Comparison of ENCODE assay signal across 1 mouse cellular context in genomic region chr4:45011581-45012104, GRCm38 (mm10).
TF ChIP-seq lines count a peak whose summit lies in the region.

No protein-coding gene starts in this region.

TF ChIP-seq in MEL, 35 proteins besides CTCF, POLR2A, EP300 and RAD21 (continued from another document):
- no peak for TF ChIP-seq ETS1 (IDR thresholded peaks at IDR 0.05; ENCODE audit: low read depth, low read length)
- TF ChIP-seq BHLHE40 (IDR thresholded peaks at IDR 0.05; ENCODE audit: borderline replicate concordance, low read depth, low read length), result no peak
- no peak for TF ChIP-seq MEF2A (IDR thresholded peaks at IDR 0.05; ENCODE audit: extremely low read depth, insufficient replicate concordance, low read depth, low read length, poor library complexity, severe bottlenecking)
- TF ChIP-seq CHD1 (IDR thresholded peaks at IDR 0.05; ENCODE audit: low read depth, low read length), result no peak
- TF ChIP-seq ZMIZ1 (IDR thresholded peaks at IDR 0.05; ENCODE audit: low read depth, low read length), result no peak
- TF ChIP-seq ZKSCAN1 (IDR thresholded peaks at IDR 0.05; ENCODE audit: low read depth, low read length), result no peak
- TF ChIP-seq MAFK (IDR thresholded peaks at IDR 0.05; ENCODE audit: borderline replicate concordance, low read depth, low read length), result no peak
- no peak for TF ChIP-seq RCOR1 (IDR thresholded peaks at IDR 0.05; ENCODE audit: low read depth, low read length)
- TF ChIP-seq ELF1 (IDR thresholded peaks at IDR 0.05; ENCODE audit: low read depth, low read length), result no peak
- no peak for TF ChIP-seq POLR2AphosphoS5 (IDR thresholded peaks at IDR 0.05; ENCODE audit: borderline replicate concordance, low read depth, low read length)
- no peak for TF ChIP-seq MYC (IDR thresholded peaks at IDR 0.05; ENCODE audit: low read depth, low read length)
- no peak for TF ChIP-seq GABPA (IDR thresholded peaks at IDR 0.05; ENCODE audit: low read depth, low read length)
- TF ChIP-seq MAX (IDR thresholded peaks at IDR 0.05; ENCODE audit: low read length), result no peak
- no peak for TF ChIP-seq MYB (IDR thresholded peaks at IDR 0.05; ENCODE audit: low read depth, low read length)
- no peak for TF ChIP-seq KAT2A (conservative IDR thresholded peaks at IDR 0.05; ENCODE audit: low read depth, low read length)
- TF ChIP-seq MXI1 (IDR thresholded peaks at IDR 0.05; ENCODE audit: low read depth, low read length), result no peak
- TF ChIP-seq ZC3H11A (IDR thresholded peaks at IDR 0.05; ENCODE audit: low read depth, low read length), result 0 out of 2 replicates have a peak, but pooled peaks have one; percentile 13
- no peak for TF ChIP-seq TAL1 (IDR thresholded peaks at IDR 0.05; ENCODE audit: low read length)
- TF ChIP-seq USF1 (IDR thresholded peaks at IDR 0.05; ENCODE audit: low read depth, low read length), result no peak
- no peak for TF ChIP-seq GATA1 (IDR thresholded peaks at IDR 0.05; ENCODE audit: low read depth, low read length)
- TF ChIP-seq TBP (IDR thresholded peaks at IDR 0.05; ENCODE audit: low read depth, low read length), result 0 out of 2 replicates have a peak, but pooled peaks have one; percentile 10
